27 mouse cellular contexts compared by ENCODE assay signal in genomic region chr6:46428231-46428630, GRCm38 (mm10).
"Had no signal": no experiment of that assay in that cellular context is flagged by ENCODE, and none has a peak within 500 bp of the region (broad histone marks: within the 10 kb centered on the region; RNA-seq: fewer than 3 reads in every experiment).

No protein-coding gene starts in this region.

- H3K4me3 ChIP-seq: embryonic facial prominence, embryonic 10.5 days; embryonic facial prominence, embryonic 12.5 days; embryonic facial prominence, embryonic 13.5 days; embryonic facial prominence, embryonic 15.5 days; erythroblast, embryonic 14.5 days; forebrain, embryonic 12.5 days; forebrain, embryonic 13.5 days; forebrain, embryonic 15.5 days; gastrocnemius, adult 2 months; heart, adult 2 months had no signal

- H3K4me2 ChIP-seq: embryonic facial prominence, embryonic 12.5 days; embryonic facial prominence, embryonic 13.5 days; embryonic facial prominence, embryonic 15.5 days; forebrain, embryonic 12.5 days; forebrain, embryonic 13.5 days; forebrain, embryonic 15.5 days had no signal

- ATAC-seq: forebrain, embryonic 13.5 days; forebrain, embryonic 15.5 days; forebrain, embryonic 16.5 days; forebrain, postnatal 0 days had no signal

- H3K27me3 ChIP-seq: embryonic facial prominence, embryonic 12.5 days; embryonic facial prominence, embryonic 13.5 days; embryonic facial prominence, embryonic 15.5 days; forebrain, embryonic 12.5 days; forebrain, embryonic 13.5 days; forebrain, embryonic 15.5 days had no signal

- H3K9me3 ChIP-seq: embryonic facial prominence, embryonic 10.5 days; embryonic facial prominence, embryonic 12.5 days; embryonic facial prominence, embryonic 13.5 days; embryonic facial prominence, embryonic 15.5 days; forebrain, embryonic 12.5 days; forebrain, embryonic 13.5 days; forebrain, embryonic 15.5 days had no signal

- H3K36me3 ChIP-seq: embryonic facial prominence, embryonic 10.5 days; embryonic facial prominence, embryonic 12.5 days; embryonic facial prominence, embryonic 13.5 days; embryonic facial prominence, embryonic 15.5 days; forebrain, embryonic 12.5 days; forebrain, embryonic 15.5 days had no signal

- H3K27ac ChIP-seq: embryonic facial prominence, embryonic 10.5 days; embryonic facial prominence, embryonic 12.5 days; embryonic facial prominence, embryonic 13.5 days; embryonic facial prominence, embryonic 15.5 days; forebrain, embryonic 12.5 days; forebrain, embryonic 13.5 days; forebrain, embryonic 15.5 days; gastrocnemius, adult 2 months; heart, adult 2 months had no signal

- H3K4me1 ChIP-seq: embryonic facial prominence, embryonic 10.5 days; embryonic facial prominence, embryonic 12.5 days; embryonic facial prominence, embryonic 13.5 days; embryonic facial prominence, embryonic 15.5 days; forebrain, embryonic 12.5 days; forebrain, embryonic 13.5 days; forebrain, embryonic 15.5 days had no signal

- H3K9ac ChIP-seq: embryonic facial prominence, embryonic 12.5 days; embryonic facial prominence, embryonic 13.5 days; embryonic facial prominence, embryonic 15.5 days; forebrain, embryonic 12.5 days; forebrain, embryonic 13.5 days; forebrain, embryonic 15.5 days; forebrain, postnatal 0 days had no signal

- DNase-seq: cerebellum, adult 2 months; cerebellum, adult 8-10 months; cerebellum, adult 9-10 months; cerebellum, adult 9-11 months; cerebellum, postnatal 10 days; cerebellum, postnatal 14 days; cerebellum, postnatal 25 days; cerebellum, postnatal 36 days; embryo, embryonic 11 days; forebrain, postnatal 0 days; gastrocnemius, adult 2 months; gastrocnemius, postnatal 10 days; gastrocnemius, postnatal 14 days; gastrocnemius, postnatal 25 days; gastrocnemius, postnatal 36 days; heart, adult 11 months; heart, adult 18-20 months; heart, adult 2 months had no signal
